ENCODE assay signal across 8 mouse cellular contexts in genomic region chr1:151499815-151500501, GRCm38 (mm10). TPM values are rescaled to one million over a fixed set of nuclear protein-coding genes. Genes with fewer than 3 reads are reported as not detected.
DNase-seq lines count a peak whose midpoint lies in the region; ATAC-seq and TF ChIP-seq lines count a peak whose summit lies in the region.

No protein-coding gene starts in this region.

- whole genome bisulfite sequencing in cerebellum, adult 2 months, result 1% methylated on average over 57 of the region's 59 CpGs
- under 1% methylated on average over 54 of the region's 59 CpGs for WGBS in forebrain, postnatal 0 days

- H3K9me3 ChIP-seq in ES-E14 (ENCODE audit: control insufficient read depth, insufficient read depth, low read depth, low read length), result no peaks in the 10 kb centered on the region
- no peaks in the 10 kb centered on the region for H3K9me3 ChIP-seq in forebrain, postnatal 0 days (ENCODE audit: low read length)

- TF ChIP-seq CTCF in cerebellum, adult 2 months (IDR thresholded peaks at IDR 0.05; ENCODE audit: borderline replicate concordance, insufficient read depth, low read depth, low read length), result no peak
- no peak for TF ChIP-seq CTCF in forebrain, postnatal 0 days (IDR thresholded peaks at IDR 0.05; ENCODE audit: low read depth)

- in situ Hi-C loops in ES-E14 (cut with MboI; ENCODE audit: low sequenced_read_pairs in 2 of 2, unreplicated experiment in 2 of 2), result no loop called here

- peak overlapping the region; percentile 100 for H3K9ac ChIP-seq in ES-E14 (ENCODE audit: insufficient read depth, low read depth, low read length, poor library complexity, severe bottlenecking)
- peak overlapping the region; percentile 92 for H3K9ac ChIP-seq in forebrain, postnatal 0 days

- H3K27ac ChIP-seq in ES-E14 (ENCODE audit: insufficient read depth, low read depth, low read length, poor library complexity, severe bottlenecking), result peak overlapping the region; percentile 94
- H3K27ac ChIP-seq in cerebellum, adult 2 months (ENCODE audit: insufficient read depth, low read length), result no peak overlapping the region
- H3K27ac ChIP-seq in forebrain, postnatal 0 days (ENCODE audit: low read depth, low read length), result peak overlapping the region; percentile 87

- peak overlapping the region; percentile 61 for H3K4me2 ChIP-seq in forebrain, postnatal 0 days (ENCODE audit: low read depth)

- DNase-seq in ES-E14 (ENCODE audit: low read depth, low spot score), result no peak
- peak; percentile 49 to 58 for DNase-seq in cerebellum, adult 2 months
- no peak for DNase-seq in forebrain, postnatal 0 days
- peak; percentile 71 for DNase-seq in heart, postnatal 4 days
- DNase-seq in layer of hippocampus, postnatal 10 days (ENCODE audit: low spot score in 2 of 2), result peak; percentile 52 to 67
- DNase-seq in lung, postnatal 10 days, result peak; percentile 67
- peak; percentile 45 for DNase-seq in ovary, postnatal 10 days (ENCODE audit: low spot score)
- peak; percentile 65 for DNase-seq in thymus, postnatal 25 days

- TF ChIP-seq POLR2A in cerebellum, adult 2 months (IDR thresholded peaks at IDR 0.05; ENCODE audit: borderline replicate concordance, insufficient read depth, low read length), result no peak

- peak; percentile 52 for ATAC-seq in forebrain, postnatal 0 days

- peaks cover 0 to 3% of the 10 kb centered on the region in 2 experiments; a peak in 2 of 4 replicates for H3K4me1 ChIP-seq in ES-E14 (ENCODE audit: control insufficient read depth in 2 of 2, insufficient read depth in 2 of 2, low read length in 2 of 2, poor library complexity in 1 of 2)
- peaks cover 3% of the 10 kb centered on the region; the same call in 1 of the 2 replicates for H3K4me1 ChIP-seq in cerebellum, adult 2 months (ENCODE audit: control insufficient read depth, insufficient read depth, low read length)
- H3K4me1 ChIP-seq in forebrain, postnatal 0 days (ENCODE audit: insufficient read depth), result peaks cover 7% of the 10 kb centered on the region

- H3K27me3 ChIP-seq in cerebellum, adult 2 months (ENCODE audit: control insufficient read depth, insufficient read depth, low read length), result no peaks in the 10 kb centered on the region
- H3K27me3 ChIP-seq in forebrain, postnatal 0 days (ENCODE audit: insufficient read depth, low read length), result no peaks in the 10 kb centered on the region

- H3K36me3 ChIP-seq in ES-E14 (ENCODE audit: control insufficient read depth, insufficient read depth, low read length, poor library complexity, severe bottlenecking), result 0 out of 2 replicates have a peak, but pooled peaks cover 3% of the 10 kb centered on the region
- no peaks in the 10 kb centered on the region for H3K36me3 ChIP-seq in forebrain, postnatal 0 days (ENCODE audit: insufficient read depth)

- peak overlapping the region; percentile 82 to 99 for H3K4me3 ChIP-seq in ES-E14 (ENCODE audit: insufficient read depth in 1 of 2, low read depth in 1 of 2, low read length in 2 of 2, poor library complexity in 1 of 2, severe bottlenecking in 1 of 2)
- peak overlapping the region; percentile 95 for H3K4me3 ChIP-seq in cerebellum, adult 2 months (replicated peaks; ENCODE audit: insufficient read depth, low read depth, low read length)
- peak overlapping the region; percentile 81 for H3K4me3 ChIP-seq in forebrain, postnatal 0 days (ENCODE audit: low read depth, low read length)

TF ChIP-seq in ES-E14, 5 proteins besides CTCF, POLR2A, EP300 and RAD21:
- 0 out of 2 replicates have a peak, but pooled peaks have one; percentile 18 for TF ChIP-seq MAFK (IDR thresholded peaks at IDR 0.05; ENCODE audit: insufficient read depth, low read depth, low read length)
- TF ChIP-seq HCFC1 (IDR thresholded peaks at IDR 0.05; ENCODE audit: borderline replicate concordance, insufficient read depth, low read length), result peak; percentile 11; the same call in 1 of the 2 replicates
- no peak for TF ChIP-seq CHD2 (IDR thresholded peaks at IDR 0.05; ENCODE audit: low read depth, low read length)
- no peak for TF ChIP-seq ZC3H11A (IDR thresholded peaks at IDR 0.05; ENCODE audit: borderline replicate concordance, low read depth, low read length)
- TF ChIP-seq ZNF384 (IDR thresholded peaks at IDR 0.05; ENCODE audit: low read depth, low read length), result peak; percentile 91

RNA-seq across cellular contexts. Expression of gene Rnf2, which starts 0.8 kb away (rescaled TPM):
- 54.1 and 58.9 TPM in 2 replicates for total RNA-seq in ES-E14 (2012; rRNA removed)
- 27.3 and 31.4 TPM in 2 replicates for polyA plus RNA-seq in cerebellum, adult 2 months (2012; rRNA removed)
- total RNA-seq in forebrain, postnatal 0 days (2014; rRNA removed), result 83.1 and 84.2 TPM in 2 replicates
- polyA plus RNA-seq in forebrain, postnatal 0 days (2015; fragmentation: Nextera tagmentation; extraction: Ambion mirVana), result 76.6 and 78.4 TPM in 2 replicates
- 10 to 100 TPM; 42.4 to 45.1 TPM for total RNA-seq in heart, postnatal 4 days (2021)
- 10 to 100 TPM; 41.7 to 45.2 TPM for total RNA-seq in layer of hippocampus, postnatal 10 days (2021)

Comparison
In these comparisons a context has a peak if more than half of its experiments do, and no peak if none do; other contexts are left out.
1. DNase-seq: peak in cerebellum, adult 2 months (2 of 2), heart, postnatal 4 days (single experiment), layer of hippocampus, postnatal 10 days (2 of 2), lung, postnatal 10 days (single experiment), ovary, postnatal 10 days (single experiment) and thymus, postnatal 25 days (single experiment); none in ES-E14 (single experiment) and forebrain, postnatal 0 days (single experiment).
2. Peak in every context shown above with its lines, with median percentiles within 50 percentile points of each other: H3K4me3 ChIP-seq.